Mouse (Mus musculus) gastrocnemius, adult 8-10 months (tissue): ENCODE results near the gene Tmem191c. TPM values are rescaled to one million over a fixed set of nuclear protein-coding genes. Genes with fewer than 3 reads are reported as not detected.
A peak's percentile ranks its signal among the peaks of the same experiment; 100 is the strongest.

Experiments used
- DNase-seq, 2 experiments: peaks; one replicate each; pipeline ENCODE4 v3.0.0; 2022; ENCODE audit warnings: low spot score in 2 of 2
- total RNA-seq, 4 experiments: library from RNA; stranded (reverse); gene quantifications; 2 replicates each; pipeline ENCODE4 v1.2.4; 2022

Gene Tmem191c
- total RNA-seq, 4 experiments from 2014 or later = 0.58 to 0.91 (median 0.74) TPM; not detected in 1

GRCm38 (mm10) chr16:17261341-17261740 is 14.5 kb upstream of the Tmem191c start:
- DNase-seq = no peak

GRCm38 (mm10) chr16:17266113-17266512 is 9.8 kb upstream of the Tmem191c start:
- no peak for DNase-seq

GRCm38 (mm10) chr16:17267937-17268336 is 7.9 kb upstream of the Tmem191c start:
- DNase-seq = no peak

- no peak for DNase-seq
Observed at GRCm38 (mm10) chr16:17269872-17270271, 6.0 kb upstream of the Tmem191c start.

GRCm38 (mm10) chr16:17271124-17271523 is 4.8 kb upstream of the Tmem191c start:
- DNase-seq = no peak

GRCm38 (mm10) chr16:17271856-17272255 is 4.0 kb upstream of the Tmem191c start:
- no peak for DNase-seq

GRCm38 (mm10) chr16:17276164-17277151 is 581 bp downstream of the Tmem191c start:
- DNase-seq = peak; percentile 81 to 85

GRCm38 (mm10) chr16:17277342-17278211 is 1.7 kb downstream of the Tmem191c start:
- DNase-seq = no peak

GRCm38 (mm10) chr16:17280471-17280870 is 4.6 kb downstream of the Tmem191c start:
- DNase-seq = no peak

- DNase-seq = no peak
Observed at GRCm38 (mm10) chr16:17283151-17283550, 7.3 kb downstream of the Tmem191c start.

- DNase-seq = no peak
Observed at GRCm38 (mm10) chr16:17287103-17287502, 11.2 kb downstream of the Tmem191c start.

GRCm38 (mm10) chr16:17291016-17291415 is 15.1 kb downstream of the Tmem191c start:
- no peak for DNase-seq

- DNase-seq = peak in 1 of 2 experiments; percentile 21
Observed at GRCm38 (mm10) chr16:17292751-17293150, 16.9 kb downstream of the Tmem191c start.

GRCm38 (mm10) chr16:17300818-17301217 is 24.9 kb downstream of the Tmem191c start:
- DNase-seq = no peak

- DNase-seq = no peak
Observed at GRCm38 (mm10) chr16:17303521-17304245, 27.8 kb downstream of the Tmem191c start.

GRCm38 (mm10) chr16:17307461-17307860 is 31.6 kb downstream of the Tmem191c start:
- DNase-seq = no peak

- no peak for DNase-seq
Observed at GRCm38 (mm10) chr16:17309036-17309435, 33.2 kb downstream of the Tmem191c start.

- DNase-seq = no peak
Observed at GRCm38 (mm10) chr16:17312531-17312930, 36.7 kb downstream of the Tmem191c start.

GRCm38 (mm10) chr16:17316554-17316953 is 40.7 kb downstream of the Tmem191c start:
- DNase-seq = no peak

GRCm38 (mm10) chr16:17321481-17321880 is 45.6 kb downstream of the Tmem191c start:
- no peak for DNase-seq

GRCm38 (mm10) chr16:17324745-17325144 is 48.9 kb downstream of the Tmem191c start:
- DNase-seq = no peak
